Mouse (Mus musculus): ENCODE data around the gene Pdp2.

GRCm38 (mm10) chr8:104607944-104608343, 16.7 kb downstream of the Pdp2 start:
- TF ChIP-seq ZNF384 (IDR thresholded peaks at IDR 0.05; ENCODE audit: low read depth, low read length): no peak
- no peak for TF ChIP-seq MAFK (IDR thresholded peaks at IDR 0.05; ENCODE audit: insufficient read depth, low read depth, low read length)
- no peak for TF ChIP-seq HCFC1 (IDR thresholded peaks at IDR 0.05; ENCODE audit: borderline replicate concordance, insufficient read depth, low read length)
- TF ChIP-seq ZC3H11A (IDR thresholded peaks at IDR 0.05; ENCODE audit: borderline replicate concordance, low read depth, low read length): no peak

Data from ES-E14 (cell line).